Mouse (Mus musculus) intestine, embryonic 14.5 days (tissue): ENCODE data around the gene Ctsz. TPM values are rescaled to one million over a fixed set of nuclear protein-coding genes. Genes with fewer than 3 reads are reported as not detected.
A peak's percentile ranks its signal among the peaks of the same experiment; 100 is the strongest.

Experiments
- ATAC-seq: fragments of 200-750 bp; cut with Nextera tagmentation; replicated peaks from 2 replicates; pipeline ENCODE4 v1.8.0; 2017; ENCODE audit warnings: low read depth, moderate number of reproducible peaks, moderate TSS enrichment, moderate library complexity; ENCODE audit not compliant: low FRiP score, low TSS enrichment
- DNase-seq: peaks from one replicate; pipeline ENCODE4 v3.0.0-alpha.2; 2018; ENCODE audit warnings: low spot score
- H3K27ac ChIP-seq: fragments of 300-500 bp; sonication (generic); 2 replicates; pipeline ENCODE4 v1.5.1; 2014; ENCODE audit warnings: low read depth, mild to moderate bottlenecking, control low read depth
- H3K27me3 ChIP-seq: fragments of 300-500 bp; sonication (generic); replicated peaks from 2 replicates; pipeline ENCODE4 v1.6.1; 2014; ENCODE audit warnings: low read length, control low read depth; ENCODE audit not compliant: control insufficient read depth, insufficient read depth
- H3K36me3 ChIP-seq: fragments of 300-500 bp; sonication (generic); 2 replicates; pipeline ENCODE4 v1.6.1; 2014; ENCODE audit warnings: low read length, control low read depth; ENCODE audit not compliant: control insufficient read depth, insufficient read depth
- H3K4me1 ChIP-seq: fragments of 300-500 bp; sonication (generic); replicated peaks from 2 replicates; pipeline ENCODE4 v1.6.1; 2014; ENCODE audit warnings: low read length, control low read depth, mixed read lengths; ENCODE audit not compliant: control insufficient read depth, insufficient read depth
- H3K4me2 ChIP-seq: fragments of 300-500 bp; sonication (generic); 2 replicates; pipeline ENCODE4 v1.6.1; 2014; ENCODE audit warnings: low read length
- H3K4me3 ChIP-seq: fragments of 300-500 bp; sonication (generic); 2 replicates; pipeline ENCODE4 v1.5.1; 2014; ENCODE audit warnings: low read depth, low read length, control low read depth, mixed read lengths
- H3K9ac ChIP-seq: fragments of 300-500 bp; sonication (generic); 2 replicates; pipeline ENCODE4 v1.6.1; 2014; ENCODE audit warnings: mild to moderate bottlenecking, low read length
- H3K9me3 ChIP-seq: fragments of 300-500 bp; sonication (generic); 2 replicates; pipeline ENCODE4 v1.6.1; 2016; ENCODE audit warnings: low read length, control low read depth; ENCODE audit not compliant: control insufficient read depth
- WGBS: fragments of 180-500 bp; shearing (Covaris S2); extraction: QIAGEN DNeasy Blood & Tissue Kit; methylation state at CpG from one replicate; pipeline ENCODE4 v1.1.7; 2014; 5-methylcytosine and 5-hydroxymethylcytosine counted together
- polyA plus RNA-seq: library from polyadenylated mRNA; unstranded; fragments of >200 nt; fragmentation: Nextera tagmentation; extraction: Ambion mirVana; gene quantifications from 2 replicates; pipeline ENCODE4 v1.2.1, GENCODE M21; 2014

Gene Ctsz
- polyA plus RNA-seq, 1 experiment from 2014 or later, result 191 TPM

- no peaks in the 10 kb centered on the region for H3K27me3 ChIP-seq
- peaks cover 17% of the 10 kb centered on the region for H3K4me1 ChIP-seq
- no peak overlapping the region for H3K9ac ChIP-seq
- peaks cover 39% of the 10 kb centered on the region for H3K36me3 ChIP-seq
- H3K4me3 ChIP-seq, result no peak overlapping the region
- no peak for DNase-seq
- no peaks in the 10 kb centered on the region for H3K9me3 ChIP-seq
- 87% methylated on average over 7 of the region's 7 CpGs for WGBS
- H3K4me2 ChIP-seq, result no peak overlapping the region
- no peak for ATAC-seq
- no peak overlapping the region for H3K27ac ChIP-seq
Observed at GRCm38 (mm10) chr2:174470786-174471405, 32.1 kb upstream of the Ctsz start.

DNA sequence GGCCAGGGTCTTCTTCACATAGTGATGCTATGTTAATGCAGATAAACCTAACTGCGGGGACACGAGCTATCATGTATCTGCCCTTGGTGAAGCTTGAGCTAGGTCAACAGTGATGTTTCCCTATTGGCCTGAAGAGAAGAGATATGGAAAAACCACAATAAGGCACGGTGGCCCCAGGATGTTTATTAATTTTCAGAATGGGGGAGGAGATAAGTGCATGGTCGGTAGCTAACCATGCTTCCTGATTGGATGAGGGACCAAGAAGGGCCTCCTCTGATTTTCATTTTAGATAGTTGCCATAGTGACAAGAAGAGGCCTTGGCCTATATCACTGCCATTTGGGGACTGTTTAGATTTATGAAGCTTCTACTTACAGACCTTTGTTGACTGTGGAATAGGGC lies 31.5 kb upstream of the Ctsz start:
- WGBS, result 77% methylated on average over 4 of the region's 4 CpGs

GRCm38 (mm10) chr2:174463789-174464523 lies 25.1 kb upstream of the Ctsz start, which contains the start of gene Atp5e:
Gene Atp5e, minus strand, starts transcription at chr2:174464105.
- Histone ChIP-seq H3K4me3 (peak within 1 kb of the TSS; percentile 85), H3K36me3 (peaks cover 74% of the 10 kb centered on the region), H3K9me3 (no peaks in the 10 kb centered on the region), H3K4me2 (peak within 1 kb of the TSS; percentile 99), H3K4me1 (peaks cover 6% of the 10 kb centered on the region; the same call in 1 of the 2 replicates), H3K9ac (peak within 1 kb of the TSS; percentile 90), H3K27ac (peak within 1 kb of the TSS; percentile 52; the same call in 1 of the 2 replicates), H3K27me3 (no peaks in the 10 kb centered on the region)
- 2% methylated on average over 48 of the region's 48 CpGs for whole genome bisulfite sequencing
- ATAC-seq (peak; percentile 100), DNase-seq (peak; percentile 93)

More for the DNA sequence above, 31.5 kb upstream of the Ctsz start:
- ATAC-seq (no peak), DNase-seq (no peak)
- no peak overlapping the region for H3K9ac ChIP-seq
- peaks cover 17% of the 10 kb centered on the region for H3K4me1 ChIP-seq
- no peak overlapping the region for H3K27ac ChIP-seq
- no peaks in the 10 kb centered on the region for H3K9me3 ChIP-seq
- peaks cover 45% of the 10 kb centered on the region for H3K36me3 ChIP-seq
- H3K4me2 ChIP-seq, result no peak overlapping the region
- no peaks in the 10 kb centered on the region for H3K27me3 ChIP-seq
- no peak overlapping the region for H3K4me3 ChIP-seq

DNA sequence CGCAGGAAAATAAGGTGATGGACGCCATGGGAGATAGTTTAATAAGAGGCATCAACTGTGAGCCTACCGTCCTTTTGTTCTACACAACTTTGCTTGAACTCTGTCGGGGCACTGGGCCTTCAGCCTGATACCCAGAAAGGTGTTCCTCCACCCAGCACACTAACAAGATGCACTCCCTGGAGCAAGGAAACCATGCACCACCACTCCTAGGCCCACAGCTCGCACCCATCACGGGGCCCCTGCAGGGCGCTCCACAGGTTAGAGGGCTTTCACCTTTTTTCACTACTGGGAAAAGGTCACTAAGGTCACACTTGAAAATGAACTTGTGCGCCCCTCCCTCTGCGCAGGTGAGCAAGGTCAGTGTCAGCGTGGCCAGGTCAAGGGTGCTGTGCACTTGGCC lies 24.5 kb upstream of the Ctsz start:
- peak overlapping the region; percentile 99 for H3K4me2 ChIP-seq
- peak; percentile 42 for ATAC-seq
- no peak for DNase-seq
- no peaks in the 10 kb centered on the region for H3K9me3 ChIP-seq
- H3K4me3 ChIP-seq, result peak overlapping the region; percentile 85
- peaks cover 69% of the 10 kb centered on the region for H3K36me3 ChIP-seq
- H3K4me1 ChIP-seq, result peaks cover 6% of the 10 kb centered on the region; the same call in 1 of the 2 replicates
- WGBS, result 32% methylated on average over 10 of the region's 10 CpGs
- H3K27ac ChIP-seq, result peak overlapping the region; percentile 52; the same call in 1 of the 2 replicates
- peak overlapping the region; percentile 90 for H3K9ac ChIP-seq
- H3K27me3 ChIP-seq, result no peaks in the 10 kb centered on the region

GRCm38 (mm10) chr2:174459365-174459764 lies 20.5 kb upstream of the Ctsz start:
- no peak overlapping the region for H3K4me2 ChIP-seq
- WGBS, result 71% methylated on average over 2 of the region's 2 CpGs
- H3K27ac ChIP-seq, result no peak overlapping the region
- no peak overlapping the region for H3K9ac ChIP-seq
- H3K36me3 ChIP-seq, result peaks cover 33% of the 10 kb centered on the region
- no peak for DNase-seq
- no peak for ATAC-seq
- H3K4me1 ChIP-seq, result peaks cover 6% of the 10 kb centered on the region; the same call in 1 of the 2 replicates
- no peaks in the 10 kb centered on the region for H3K27me3 ChIP-seq
- no peaks in the 10 kb centered on the region for H3K9me3 ChIP-seq
- no peak overlapping the region for H3K4me3 ChIP-seq

DNA sequence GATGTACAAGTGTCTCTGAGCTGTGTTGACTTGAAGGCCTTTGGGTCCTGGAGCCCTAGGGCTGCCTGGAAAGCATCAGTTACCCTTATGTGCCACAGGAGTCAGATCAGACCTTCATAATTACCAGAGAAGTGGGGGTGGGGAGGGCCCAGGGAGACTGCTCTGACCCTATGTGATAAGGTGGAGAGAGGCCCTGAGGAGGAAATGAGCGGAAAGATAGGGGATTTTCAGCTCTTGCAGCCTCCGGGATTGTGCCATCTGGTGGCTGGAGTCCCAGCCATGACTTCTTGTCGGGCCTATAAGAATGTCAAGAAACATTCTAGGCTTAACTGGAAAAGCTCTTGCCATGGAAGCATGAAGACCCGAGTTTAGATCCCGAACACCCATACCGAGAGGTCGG lies 14.8 kb upstream of the Ctsz start:
- no peak overlapping the region for H3K9ac ChIP-seq
- H3K27ac ChIP-seq, result no peak overlapping the region
- no peak overlapping the region for H3K4me2 ChIP-seq
- DNase-seq (no peak), ATAC-seq (no peak)
- H3K27me3 ChIP-seq, result no peaks in the 10 kb centered on the region
- H3K36me3 ChIP-seq, result no peaks in the 10 kb centered on the region
- H3K4me3 ChIP-seq, result no peak overlapping the region
- no peaks in the 10 kb centered on the region for H3K4me1 ChIP-seq
- WGBS, result 74% methylated on average over 7 of the region's 7 CpGs
- no peaks in the 10 kb centered on the region for H3K9me3 ChIP-seq

DNA sequence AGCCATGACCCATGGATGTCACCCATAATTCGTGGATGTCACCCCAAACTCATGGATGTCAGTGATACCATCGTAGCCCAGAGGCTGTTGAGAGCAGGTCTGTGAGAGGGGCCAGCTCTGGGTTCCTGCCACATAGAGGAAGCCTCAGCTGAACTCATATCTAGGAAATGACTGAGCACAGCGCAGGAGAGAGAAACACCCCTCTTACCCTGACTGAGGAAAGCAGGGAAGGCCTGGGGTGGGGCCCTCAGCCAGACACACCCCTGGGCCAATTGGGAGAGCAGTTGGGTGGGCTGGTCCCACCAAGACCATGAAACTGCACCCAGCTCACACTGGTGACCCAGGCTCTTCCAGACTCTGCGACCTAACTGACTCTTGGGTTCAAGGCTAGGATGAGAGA lies 11.5 kb upstream of the Ctsz start, which contains the start of gene Tubb1:
TSS of gene Tubb1 (plus strand) at position 343 of the 400 bp plus-strand sequence.
- Histone ChIP-seq H3K9ac (no peak within 1 kb of the TSS), H3K27me3 (no peaks in the 10 kb centered on the region), H3K27ac (no peak within 1 kb of the TSS), H3K4me2 (no peak within 1 kb of the TSS), H3K9me3 (no peaks in the 10 kb centered on the region), H3K4me3 (no peak within 1 kb of the TSS), H3K36me3 (no peaks in the 10 kb centered on the region), H3K4me1 (no peaks in the 10 kb centered on the region)
- DNase-seq (no peak), ATAC-seq (no peak)
- 72% methylated on average over 4 of the region's 4 CpGs for WGBS

- WGBS, result 82% methylated on average over 4 of the region's 4 CpGs
- H3K27me3 ChIP-seq, result no peaks in the 10 kb centered on the region
- DNase-seq (no peak), ATAC-seq (no peak)
- H3K4me1 ChIP-seq, result no peaks in the 10 kb centered on the region
- H3K9ac ChIP-seq, result no peak overlapping the region
- H3K4me3 ChIP-seq, result no peak overlapping the region
- no peaks in the 10 kb centered on the region for H3K9me3 ChIP-seq
- no peak overlapping the region for H3K4me2 ChIP-seq
- H3K27ac ChIP-seq, result no peak overlapping the region
- no peaks in the 10 kb centered on the region for H3K36me3 ChIP-seq
Observed at GRCm38 (mm10) chr2:174448405-174448804, 9.6 kb upstream of the Ctsz start.
